Mouse (Mus musculus) layer of hippocampus, adult 9-10 months (tissue): ENCODE results near the gene Pkig.

ENCODE experiments used
- DNase-seq: peaks from one replicate; pipeline ENCODE4 v3.0.0; 2022; ENCODE audit warnings: low spot score

The Pkig gene

DNA sequence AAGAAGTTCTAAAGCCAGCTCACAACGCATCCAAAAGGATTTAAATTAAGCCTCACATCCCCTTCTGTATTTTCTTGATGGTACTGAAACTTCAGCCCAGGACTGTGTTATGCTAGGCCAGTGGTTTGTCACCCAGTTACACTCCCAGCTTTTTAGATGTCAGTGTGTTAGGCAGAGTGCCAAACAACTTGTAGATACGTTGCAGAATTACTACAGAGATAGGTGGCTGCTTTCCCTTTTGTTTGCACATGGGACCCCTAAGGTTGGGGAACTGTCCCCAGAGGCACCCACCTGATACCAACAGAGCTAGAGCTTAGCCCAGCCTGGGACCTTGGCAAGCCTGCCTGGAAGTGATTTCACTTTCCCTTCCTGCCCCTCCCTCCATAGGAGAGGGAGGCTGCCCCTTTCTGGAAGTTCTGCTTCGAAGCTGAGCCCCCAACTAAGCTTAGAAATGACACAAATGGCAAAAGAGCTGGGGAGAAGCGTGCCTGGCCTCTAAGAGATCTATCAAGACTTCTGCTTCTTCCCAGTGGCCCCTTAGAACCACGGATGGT, 52.5 kb downstream of the Pkig start:
- no peak for DNase-seq

DNA sequence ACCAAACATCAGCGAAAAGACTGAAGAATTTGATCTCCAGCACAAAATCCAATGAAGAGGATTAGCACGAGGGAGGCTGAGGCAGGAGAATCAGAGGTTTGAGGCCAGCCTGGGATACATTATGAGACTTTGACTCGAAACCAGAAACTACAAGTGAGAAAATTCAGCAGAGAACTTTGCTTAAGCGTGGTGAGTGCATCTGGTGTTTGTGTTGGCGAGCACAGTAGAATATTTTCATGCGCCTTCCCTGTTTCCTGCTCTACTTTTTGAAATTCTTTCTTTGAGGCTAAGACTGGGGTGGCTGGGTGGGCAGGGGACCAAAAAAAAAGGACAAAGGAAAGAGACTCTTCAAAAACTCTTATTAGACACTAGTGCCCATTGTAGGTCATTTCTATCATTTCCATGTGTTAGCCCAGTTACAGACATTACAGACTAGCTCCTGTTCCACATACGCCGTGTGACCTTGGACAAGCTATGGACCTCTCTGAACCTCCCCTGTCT, 53.2 kb downstream of the Pkig start:
- DNase-seq: no peak

DNA sequence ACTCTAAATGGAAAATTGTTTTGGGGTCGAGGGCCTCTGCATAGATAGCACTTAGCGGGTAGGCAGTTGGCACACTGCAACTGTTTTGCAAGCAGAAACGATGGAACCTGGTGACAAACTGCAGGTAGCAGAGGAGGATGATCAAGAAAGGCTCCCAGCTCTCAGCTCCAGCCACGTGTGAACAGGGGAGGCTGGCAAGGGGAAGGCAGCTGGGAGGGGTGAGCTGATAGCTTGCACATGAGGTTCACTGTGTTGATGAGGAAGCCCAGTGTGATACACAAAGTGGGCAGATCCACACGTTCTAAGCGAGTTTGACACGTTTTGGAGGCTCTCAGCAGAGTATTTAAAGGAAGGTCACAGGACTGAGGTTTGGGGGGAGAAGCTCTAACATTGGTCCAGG, 54.3 kb downstream of the Pkig start:
- DNase-seq: no peak

DNA sequence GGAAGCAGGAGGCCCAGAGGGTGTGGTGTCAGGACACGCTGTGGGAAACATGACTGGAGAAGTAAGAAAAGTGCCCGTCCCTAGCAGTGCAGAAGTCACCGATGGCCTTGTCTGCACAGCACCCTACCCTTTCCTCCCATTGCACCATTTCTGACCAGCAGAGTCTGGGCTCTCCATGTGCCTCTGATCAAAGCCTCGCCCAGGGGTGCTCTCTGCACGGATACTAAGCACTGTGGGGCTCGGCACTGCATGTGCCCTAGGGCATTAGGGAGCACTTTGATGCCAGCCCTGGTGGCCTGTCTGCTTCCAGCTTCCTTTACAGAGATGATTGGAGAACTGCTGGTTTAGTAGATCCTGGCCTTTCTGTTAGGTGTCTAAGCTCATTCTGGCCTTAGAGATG, 54.7 kb downstream of the Pkig start:
- DNase-seq: no peak

DNA sequence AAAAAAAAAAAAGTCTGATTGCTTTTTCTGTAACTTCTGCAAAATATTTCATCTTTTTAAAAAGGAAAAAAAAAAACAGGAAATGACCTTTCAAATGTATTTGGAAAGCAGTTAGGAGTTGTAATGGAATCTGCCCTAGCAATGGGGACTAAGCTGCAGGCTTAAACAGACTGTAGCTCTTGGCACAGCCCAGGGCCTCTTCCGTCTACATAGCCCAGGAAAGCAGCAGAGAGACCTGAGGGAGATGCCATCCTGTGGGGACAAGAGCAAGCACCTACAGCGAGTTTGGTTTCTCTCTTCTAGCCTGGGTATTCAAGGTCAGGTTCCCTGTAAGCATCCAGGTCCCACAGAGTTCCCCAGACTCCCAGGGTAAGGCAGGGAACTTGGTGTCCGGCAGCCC, 55.2 kb downstream of the Pkig start:
- DNase-seq: no peak

DNA sequence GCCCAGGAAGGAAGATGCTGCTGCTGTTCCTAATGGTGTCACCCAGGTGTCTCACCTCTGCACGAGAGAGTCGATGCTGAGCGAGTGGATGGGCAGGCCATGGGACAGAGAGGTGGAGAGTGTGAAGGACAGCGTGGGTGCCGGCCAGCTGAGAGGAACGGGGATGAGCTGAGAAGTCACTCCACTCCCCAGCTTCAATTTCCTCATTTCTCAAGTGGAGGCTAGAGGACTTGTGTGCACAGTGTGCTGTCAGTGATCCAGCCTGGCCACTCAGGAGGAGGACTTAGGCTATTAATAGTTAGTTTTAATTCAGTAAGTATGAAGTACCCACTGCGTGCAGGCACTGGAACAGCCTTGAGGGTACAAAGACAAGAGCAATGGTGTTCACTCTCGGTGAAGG, 58.3 kb downstream of the Pkig start:
- no peak for DNase-seq

DNA sequence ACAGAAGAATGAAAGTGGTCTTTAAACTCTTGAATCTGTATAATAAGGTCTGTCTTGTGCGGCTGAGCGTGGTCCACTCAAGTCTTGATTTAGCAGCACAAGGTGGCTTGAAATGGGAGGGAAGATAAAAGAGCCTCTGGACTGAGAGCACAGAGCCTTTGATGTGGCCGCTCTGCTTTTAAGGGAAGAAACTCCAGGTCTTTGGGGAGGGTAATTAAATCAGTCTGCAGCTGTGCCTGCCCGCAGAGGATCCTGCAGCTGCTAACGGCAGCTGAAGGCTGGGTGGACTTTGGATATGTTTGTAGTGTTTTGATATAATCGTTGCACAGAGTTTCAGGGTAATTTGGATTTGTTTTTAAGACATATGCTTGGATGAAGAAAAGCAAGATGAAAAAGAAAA, 58.7 kb downstream of the Pkig start:
- DNase-seq: no peak

DNA sequence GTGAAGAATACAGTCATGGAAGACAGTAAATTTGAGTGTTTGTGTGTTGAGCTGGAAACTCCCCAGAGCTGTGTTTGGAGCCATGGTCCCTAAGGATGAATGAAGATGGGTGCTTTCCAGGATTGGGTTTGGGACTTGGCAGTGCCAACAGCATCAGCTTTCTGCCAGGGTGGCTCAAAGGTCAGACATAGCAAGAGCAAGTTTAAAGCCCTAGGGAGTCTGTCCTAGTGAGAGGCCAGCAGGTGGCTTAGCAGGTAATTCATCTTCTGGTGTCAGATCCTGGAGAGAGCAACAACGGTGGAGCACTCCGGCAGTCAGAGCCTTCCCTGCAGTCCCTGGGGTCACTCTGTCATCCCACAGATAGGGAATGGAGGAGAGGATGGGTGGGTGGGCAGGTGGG, 60.3 kb downstream of the Pkig start:
- no peak for DNase-seq

DNA sequence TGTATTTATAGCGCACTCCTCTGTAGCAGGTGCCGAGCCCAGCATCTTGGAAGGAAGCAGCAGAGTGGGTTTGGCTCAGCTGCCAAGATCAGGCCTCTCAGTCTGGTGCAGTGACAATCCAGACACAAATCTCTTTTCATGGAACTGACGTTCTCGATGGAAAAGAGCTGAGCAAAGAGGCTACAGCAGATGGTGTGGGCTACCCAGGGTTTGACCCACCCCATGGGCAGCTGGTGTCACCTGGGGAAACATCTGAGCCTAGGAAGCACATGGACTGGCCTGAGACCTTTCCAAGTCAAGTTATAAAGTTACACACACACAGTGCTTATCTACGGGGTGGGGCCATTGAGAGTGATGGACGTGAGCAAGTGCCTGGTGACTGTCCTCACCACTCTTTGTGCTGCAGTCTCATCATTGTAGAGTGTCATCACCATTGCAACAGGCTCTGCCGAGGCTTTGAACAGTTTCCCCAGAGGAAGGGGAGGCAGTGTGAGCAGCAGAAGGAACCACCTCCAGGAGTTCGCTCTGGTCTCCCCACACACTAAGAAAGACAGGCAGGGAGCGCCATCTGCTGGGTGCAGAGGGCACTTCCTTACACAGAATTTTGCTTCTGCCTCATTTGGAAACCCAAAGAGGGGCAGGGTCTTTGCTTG, 60.9 kb downstream of the Pkig start:
- DNase-seq: peak; percentile 77

DNA sequence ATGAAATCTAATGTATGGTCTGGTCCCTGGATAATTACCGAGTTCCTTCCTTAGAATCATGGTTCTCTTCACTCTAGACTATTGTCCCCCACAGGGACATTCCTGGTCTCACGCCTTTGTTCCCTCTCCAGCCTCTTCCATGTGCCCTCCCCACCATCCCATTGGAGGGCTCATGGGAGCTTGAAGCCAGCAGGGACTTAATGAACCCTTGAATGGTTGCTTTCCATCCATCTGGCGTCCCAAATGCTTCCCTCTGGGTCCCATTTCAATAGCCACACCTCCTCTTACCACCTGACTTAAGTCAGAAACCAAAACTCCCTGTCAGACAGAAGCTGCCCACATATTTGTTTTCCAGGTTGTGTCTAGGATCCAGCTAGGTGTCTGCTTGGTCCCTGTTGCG, 61.4 kb downstream of the Pkig start:
- DNase-seq: no peak

DNA sequence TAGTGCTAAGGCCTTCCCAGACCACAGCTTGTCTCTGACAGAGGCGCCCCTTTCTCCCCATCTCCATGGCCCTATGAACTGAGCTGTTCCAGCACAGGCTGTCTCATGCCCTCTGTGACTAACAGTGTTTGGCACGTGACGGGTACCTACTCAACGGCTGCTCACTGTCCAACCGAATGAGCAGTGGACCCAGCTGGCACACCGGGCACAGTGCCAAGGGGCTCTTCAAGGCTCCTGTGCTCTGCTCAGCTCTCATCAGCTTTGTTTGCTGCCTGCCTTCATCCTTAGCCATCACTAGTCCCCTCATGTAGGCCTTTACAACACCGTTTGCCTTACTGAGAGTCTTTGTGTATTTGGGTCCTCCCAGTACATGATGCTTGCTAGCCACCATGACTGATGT, 64.4 kb downstream of the Pkig start:
- no peak for DNase-seq

DNA sequence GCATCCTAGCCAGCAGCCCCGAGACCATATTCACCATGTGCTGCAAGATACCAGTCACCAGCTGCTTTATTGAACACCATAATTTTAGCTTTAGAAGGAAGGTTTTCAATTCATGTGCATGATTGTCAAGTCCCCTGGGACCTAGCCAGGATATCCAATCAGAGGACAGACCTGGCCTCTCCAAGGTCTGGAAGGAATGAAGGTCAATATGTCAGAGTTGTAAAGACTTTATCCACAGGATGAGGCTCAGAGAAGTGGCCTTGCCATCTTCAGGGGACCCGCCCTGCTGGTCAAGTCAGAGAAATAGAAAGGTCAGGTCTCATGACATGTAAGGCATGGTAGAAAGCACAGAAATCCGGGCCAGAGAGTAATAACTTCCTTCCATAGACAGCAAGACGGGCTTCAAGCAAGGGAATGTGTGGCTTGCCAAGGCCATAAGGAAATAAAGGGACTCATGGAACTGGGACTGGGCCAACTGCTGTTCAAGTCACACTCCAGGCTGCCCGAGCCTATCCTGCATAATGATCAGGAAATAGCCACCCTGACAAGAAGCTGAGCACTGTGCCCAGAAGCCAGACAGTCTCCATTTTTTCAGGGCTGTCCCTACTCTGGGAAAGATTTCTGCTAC, 68.7 kb downstream of the Pkig start:
- DNase-seq: no peak

DNA sequence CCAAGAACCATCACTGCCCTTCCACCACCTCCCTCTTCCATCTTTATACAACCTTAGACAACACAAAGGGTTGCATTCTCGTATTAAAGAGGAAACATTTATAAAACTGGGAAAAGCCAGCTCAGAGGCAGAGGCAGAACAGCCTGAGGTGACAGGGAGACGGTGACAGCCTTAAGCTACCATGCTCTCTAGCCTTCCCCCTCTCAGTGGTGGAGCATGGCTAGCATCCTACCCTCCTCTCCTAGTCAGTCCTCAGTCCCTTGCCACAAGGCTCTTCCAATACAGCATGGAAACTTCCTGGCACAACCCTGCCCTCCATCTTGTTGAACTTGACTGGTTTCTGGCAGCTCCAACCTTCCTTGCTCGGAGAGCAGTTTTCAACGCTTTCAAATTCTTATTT, 70.1 kb downstream of the Pkig start:
- DNase-seq: no peak

DNA sequence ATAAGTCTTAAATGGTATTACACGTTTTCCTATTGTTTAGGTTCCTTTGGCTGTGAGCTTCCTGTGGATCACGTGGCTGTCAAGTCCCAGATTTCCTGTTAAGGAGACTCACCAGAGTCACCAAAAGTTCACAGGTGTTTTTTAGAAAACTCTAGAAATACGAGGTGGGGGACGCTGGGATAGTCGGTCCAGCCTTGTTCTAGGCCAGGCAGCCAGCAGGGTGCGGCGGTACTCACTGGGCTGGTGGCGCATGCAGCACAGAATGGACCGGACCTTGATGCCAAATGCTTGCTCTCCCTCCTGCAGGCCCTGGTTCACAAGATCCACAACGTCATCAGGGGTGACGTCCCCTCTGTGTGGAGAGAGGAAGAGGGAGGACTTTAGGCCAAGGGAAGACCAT, 73.8 kb downstream of the Pkig start:
- DNase-seq: no peak

DNA sequence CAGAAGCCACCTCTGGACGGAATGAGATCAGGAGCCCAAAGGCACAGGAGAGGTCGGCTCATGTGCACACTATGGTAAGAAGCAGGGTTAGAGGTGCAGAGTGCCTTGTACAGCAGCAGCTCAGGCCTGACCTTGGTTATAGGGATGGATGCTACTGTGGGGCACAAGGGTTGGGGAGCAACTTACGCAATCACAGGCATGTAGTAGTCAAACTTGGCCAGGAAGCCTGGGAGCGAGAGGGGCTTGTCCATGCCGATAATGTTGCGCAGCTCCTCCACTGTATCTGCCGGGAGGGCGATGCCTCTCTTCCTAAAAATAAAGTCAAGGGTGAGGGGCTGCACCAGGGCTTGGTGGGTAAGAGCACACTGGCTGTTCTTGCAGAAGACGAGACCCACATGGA, 77.0 kb downstream of the Pkig start:
- DNase-seq: no peak

DNA sequence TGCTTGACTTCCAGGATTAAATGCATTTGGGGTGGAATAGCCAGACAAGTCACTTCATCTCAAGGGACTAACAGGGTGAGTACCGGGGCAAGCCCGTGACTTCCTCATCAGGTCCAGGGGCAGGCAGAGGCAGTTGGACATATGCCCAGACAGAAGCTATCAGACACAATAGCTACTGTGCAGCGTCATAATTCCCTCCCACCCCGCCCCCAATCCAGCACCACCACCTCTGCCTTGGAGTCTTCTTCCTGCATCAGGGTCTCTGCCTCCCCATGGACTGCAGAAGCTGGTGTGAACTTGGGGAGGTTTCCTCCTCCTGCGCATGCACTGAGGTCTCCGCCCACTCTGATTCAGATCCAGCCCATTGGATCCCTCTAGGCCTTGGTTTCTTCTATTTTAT, 77.8 kb downstream of the Pkig start:
- no peak for DNase-seq

DNA sequence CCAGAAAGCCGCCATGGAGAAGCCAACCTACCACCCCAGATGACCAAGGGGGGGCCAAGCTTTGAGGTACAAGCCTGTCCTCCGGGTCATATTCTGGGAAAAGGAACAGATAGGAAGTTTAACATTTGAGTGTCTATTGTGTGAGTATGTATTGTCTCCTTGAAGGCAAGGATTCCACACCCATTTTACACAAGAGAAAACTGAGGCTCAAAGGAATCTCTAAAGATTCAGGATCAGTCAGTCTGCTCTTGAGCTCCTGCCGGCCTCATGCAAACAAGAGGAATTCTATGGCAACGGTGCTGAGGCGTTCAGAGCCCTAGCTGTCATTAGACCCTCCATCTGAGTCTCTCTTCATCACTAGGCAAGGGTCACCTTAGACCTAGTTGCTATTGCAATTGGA, 84.5 kb downstream of the Pkig start:
- DNase-seq: no peak

DNA sequence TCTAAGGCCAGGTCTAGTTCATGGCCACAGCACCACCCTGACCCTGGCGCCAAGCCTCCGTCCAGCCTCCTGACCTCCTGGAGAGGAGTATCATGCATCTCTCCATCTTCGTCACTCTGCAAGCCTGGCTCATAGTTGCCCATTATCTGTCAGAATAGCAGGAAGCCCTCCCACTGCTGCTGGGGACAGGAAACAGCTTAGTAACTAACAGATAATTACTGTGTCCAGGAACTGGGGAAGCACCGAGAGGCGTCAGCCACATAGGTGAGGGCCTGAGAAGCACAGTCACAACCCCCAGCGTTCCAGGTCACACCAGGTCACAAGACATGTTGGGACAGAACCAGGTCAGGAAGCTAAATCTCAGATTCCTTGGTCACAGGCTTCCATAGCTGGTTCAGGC, 85.2 kb downstream of the Pkig start:
- no peak for DNase-seq

DNA sequence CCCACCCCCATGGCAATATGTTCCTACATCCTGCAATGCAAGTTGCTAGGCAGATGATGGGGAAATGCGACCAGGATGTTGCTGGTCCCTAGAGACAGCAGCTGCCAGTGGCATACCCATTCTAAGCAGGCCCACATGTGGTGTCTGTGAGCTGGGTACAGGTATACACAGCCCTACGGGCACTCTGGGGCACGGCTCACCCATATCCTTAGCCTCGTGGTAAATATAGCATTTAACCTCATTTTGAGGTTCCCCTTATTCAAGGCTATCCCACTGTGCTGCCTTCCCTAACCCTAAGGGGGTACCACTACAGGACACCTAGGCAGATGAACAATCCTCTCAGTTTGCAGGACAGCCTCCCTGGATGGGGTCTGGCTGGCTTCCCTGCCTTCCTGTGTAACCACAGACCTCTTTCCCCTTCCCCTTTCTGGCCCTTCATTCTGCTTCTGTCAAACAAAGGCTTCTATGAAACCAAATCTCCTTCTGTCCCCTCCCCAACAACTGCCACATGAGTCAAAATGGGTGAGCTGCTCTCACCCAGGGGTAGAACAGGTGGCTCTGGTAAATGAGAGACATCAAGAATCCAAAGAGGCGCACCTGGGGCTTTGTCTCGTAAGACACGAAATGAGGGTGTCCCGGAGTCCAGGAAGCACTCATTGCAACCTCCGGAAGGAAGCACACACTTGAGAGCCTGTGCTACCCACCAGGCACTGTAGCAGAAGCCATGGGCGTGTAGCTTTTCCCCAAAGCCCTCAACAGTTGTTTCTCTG, 86.8 kb downstream of the Pkig start:
- DNase-seq: no peak

DNA sequence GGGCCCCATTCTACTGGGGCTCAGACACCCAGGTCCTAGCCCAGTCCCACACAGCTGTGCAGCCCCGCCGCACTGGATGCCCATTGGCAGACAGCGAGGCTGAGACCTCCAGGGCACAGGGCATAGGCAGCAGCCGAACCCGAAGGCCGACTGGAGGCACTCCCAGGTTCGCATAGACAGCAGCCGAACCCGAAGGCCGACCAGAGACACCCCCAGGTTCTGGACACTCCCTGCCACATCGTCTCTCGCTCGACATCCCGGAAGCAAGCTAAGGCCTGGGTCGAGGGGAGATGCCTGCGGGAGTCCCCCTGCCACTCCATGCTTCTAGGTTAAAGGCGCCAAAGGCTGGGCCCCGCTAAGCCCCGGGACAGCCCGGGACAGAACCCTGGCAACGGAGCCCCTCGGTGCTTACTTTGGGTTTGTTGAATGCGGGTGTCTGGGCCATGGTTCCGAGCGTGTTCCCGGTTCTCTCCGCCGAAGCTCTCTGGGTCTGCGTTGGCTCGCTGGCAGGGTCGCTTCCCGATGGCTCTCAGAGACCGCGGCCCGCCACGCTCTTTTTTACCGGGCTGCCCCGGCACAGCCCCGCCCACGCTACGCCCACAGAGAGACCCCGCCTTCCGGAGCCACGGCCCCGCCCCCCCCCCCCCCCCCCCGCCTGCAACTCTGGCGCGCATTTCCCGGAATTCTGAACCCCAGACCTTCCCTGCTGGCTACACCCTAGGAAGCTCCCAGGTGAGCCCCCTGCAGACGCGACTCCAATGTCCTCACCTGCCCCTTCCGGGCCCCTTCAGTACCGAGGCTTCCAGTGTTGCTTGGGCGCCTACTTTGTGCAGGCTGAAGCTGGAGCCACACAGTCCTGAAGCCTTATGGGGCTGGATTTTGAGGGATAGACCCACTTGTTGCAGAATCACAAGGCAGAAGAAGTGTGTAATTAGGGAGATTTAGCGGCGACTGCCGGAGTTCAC, 91.7 kb downstream of the Pkig start, which contains the start of gene Ada:
Ada (minus strand) TSS at position 593 of the 965 bp plus-strand sequence.
- DNase-seq: no peak

DNA sequence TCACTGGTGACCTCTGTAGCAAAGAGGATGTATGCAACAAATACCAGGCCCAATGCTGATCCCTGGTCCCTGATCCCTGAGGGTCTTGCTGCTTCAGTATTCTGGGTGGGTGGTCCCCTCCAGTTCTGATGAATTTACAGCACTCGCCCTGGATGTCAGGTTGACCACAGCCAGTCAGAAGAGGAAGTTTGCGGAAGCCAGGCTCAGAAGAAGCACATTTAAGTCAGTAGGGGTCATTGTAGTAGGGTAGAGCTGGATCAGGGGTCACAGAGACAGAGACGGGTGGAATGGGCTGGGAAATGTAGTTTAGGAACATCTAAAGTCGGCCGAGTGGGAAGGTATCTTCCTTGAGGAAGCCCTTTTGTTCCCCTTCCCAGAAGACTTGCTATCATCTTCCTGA, 96.0 kb downstream of the Pkig start:
- DNase-seq: no peak

DNA sequence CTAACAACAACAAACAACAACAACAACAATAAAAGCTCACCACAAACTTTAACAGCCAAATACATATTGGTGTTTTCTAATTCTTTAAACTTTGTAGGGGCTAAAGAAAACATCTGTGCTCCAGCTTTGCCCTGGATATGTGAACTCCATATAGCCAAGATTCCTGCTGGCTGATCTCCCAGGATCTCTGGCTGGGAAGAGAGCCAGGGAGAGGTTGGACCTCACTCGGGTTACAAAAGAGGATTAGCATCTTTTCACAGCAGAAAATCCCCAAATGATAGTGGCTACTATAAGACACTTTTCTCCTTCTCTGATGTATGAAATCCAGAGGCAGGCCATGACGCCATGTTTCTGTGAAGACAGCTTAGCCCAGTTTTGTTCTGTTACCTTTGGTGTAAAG, 98.5 kb downstream of the Pkig start:
- no peak for DNase-seq
